Mouse (Mus musculus) olfactory bulb, adult 2 months (tissue): ENCODE data around the gene Hint3.

Experiments used
- CTCF ChIP-seq: fragments of 200-500 bp; IDR thresholded peaks from 2 replicates; pipeline ENCODE4 v1.5.1; 2012; ENCODE audit warnings: low read depth, mild to moderate bottlenecking, low read length, moderate library complexity; ENCODE audit not compliant: insufficient read depth
- POLR2A ChIP-seq: fragments of 200-500 bp; IDR thresholded peaks from 2 replicates; pipeline ENCODE4 v1.6.1; 2012; ENCODE audit warnings: mild to moderate bottlenecking, low read depth, low read length, moderate library complexity; ENCODE audit not compliant: insufficient read depth

- no peak for TF ChIP-seq CTCF
- TF ChIP-seq POLR2A = no peak
Measured at GRCm38 (mm10) chr10:30627548-30627947, 1.9 kb downstream of the Hint3 start.
